Mouse (Mus musculus): ENCODE results near the gene Vmn2r28.
"Not testable (repeated sequence)": the region's sequence is repeated elsewhere in the genome, so short reads cannot be mapped to it uniquely, and the experiment has no call there.

Gene Vmn2r28

GRCm38 (mm10) chr7:5493856-5494255, at the start of gene Vmn2r28:
Vmn2r28 (minus strand) TSS chr7:5493956.
- not testable (repeated sequence) for DNase-seq (ENCODE audit: low read depth, low spot score)

- not testable (repeated sequence) for DNase-seq (ENCODE audit: low read depth, low spot score)
Measured at GRCm38 (mm10) chr7:5540770-5541436, 47.1 kb upstream of the Vmn2r28 start.

GRCm38 (mm10) chr7:5456674-5457073, 37.1 kb downstream of the Vmn2r28 start, which contains the start of gene Vmn1r59:
Vmn1r59 (minus strand) TSS chr7:5456774.
- DNase-seq (ENCODE audit: low read depth, low spot score): no peak

GRCm38 (mm10) chr7:5454011-5454410, 39.7 kb downstream of the Vmn2r28 start:
- not testable (repeated sequence) for DNase-seq (ENCODE audit: low read depth, low spot score)

GRCm38 (mm10) chr7:5448627-5449026, 45.1 kb downstream of the Vmn2r28 start:
- DNase-seq (ENCODE audit: low read depth, low spot score): no peak
